Mouse (Mus musculus): ENCODE data around the gene Vamp5. TPM values are rescaled to one million over a fixed set of nuclear protein-coding genes. Genes with fewer than 3 reads are reported as not detected.

Vamp5 gene
- polyA plus RNA-seq, 1 experiment from 2014 or later: 12.0 TPM

DNA sequence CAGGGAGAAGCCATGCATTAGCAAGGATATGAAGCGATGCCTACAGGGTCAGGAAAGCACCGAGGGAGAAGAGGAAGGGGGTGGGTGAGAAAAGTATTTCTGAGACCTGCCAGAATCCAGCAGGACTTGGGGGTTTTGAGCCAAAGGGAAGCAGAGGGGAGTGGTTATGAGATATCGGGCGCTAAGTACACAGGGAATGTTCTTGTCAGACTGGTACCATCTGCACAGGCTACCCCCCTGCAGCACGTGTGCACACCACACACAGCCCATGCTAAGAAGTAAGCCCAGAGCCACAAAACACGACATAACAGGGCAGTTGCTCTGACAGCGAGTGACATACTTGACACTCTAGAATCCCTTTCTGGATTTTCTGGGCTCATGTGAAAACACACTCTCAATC, 6.1 kb downstream of the Vamp5 start:
- WGBS: 76% methylated on average over 7 of the region's 7 CpGs
- no peaks in the 10 kb centered on the region for H3K4me1 ChIP-seq (ENCODE audit: control insufficient read depth, insufficient read depth, low read length)
- H3K4me2 ChIP-seq (ENCODE audit: low read length): no peak overlapping the region
- H3K9ac ChIP-seq (ENCODE audit: low read depth, low read length): no peak overlapping the region
- H3K4me3 ChIP-seq (ENCODE audit: low read depth, low read length): no peak overlapping the region
- H3K27me3 ChIP-seq (ENCODE audit: control insufficient read depth, insufficient read depth, low read depth, low read length): peaks cover 2% of the 10 kb centered on the region; the same call in 1 of the 2 replicates
- no peak for ATAC-seq
- no peaks in the 10 kb centered on the region for H3K9me3 ChIP-seq (replicated peaks; ENCODE audit: control insufficient read depth, low read length, poor library complexity, severe bottlenecking)
- H3K36me3 ChIP-seq (ENCODE audit: control insufficient read depth, insufficient read depth, low read length): no peaks in the 10 kb centered on the region
- no peak overlapping the region for H3K27ac ChIP-seq (ENCODE audit: low read length)

DNA sequence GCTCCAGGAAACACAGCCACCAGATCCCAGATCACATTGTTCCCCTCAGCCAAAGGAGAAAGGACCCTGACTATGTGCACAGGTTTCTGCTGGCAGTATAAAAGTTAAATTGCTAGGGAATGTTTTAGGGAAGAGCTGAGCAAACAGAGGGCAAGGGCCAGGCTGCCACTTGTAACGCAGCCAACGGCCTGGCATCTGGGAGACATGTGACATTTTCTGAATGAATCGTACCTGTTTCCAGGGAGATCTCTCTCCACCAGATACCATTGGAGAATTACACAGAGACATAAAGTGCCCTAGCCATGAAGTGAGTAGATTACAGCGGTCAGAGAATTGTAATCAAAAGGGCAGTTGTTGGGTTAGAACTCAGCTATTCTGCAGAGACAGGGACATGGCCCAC, 7.1 kb downstream of the Vamp5 start:
- no peak for ATAC-seq
- 82% methylated on average over 4 of the region's 4 CpGs for WGBS
- no peak overlapping the region for H3K4me3 ChIP-seq (ENCODE audit: low read depth, low read length)
- H3K27ac ChIP-seq (ENCODE audit: low read length): no peak overlapping the region
- H3K36me3 ChIP-seq (ENCODE audit: control insufficient read depth, insufficient read depth, low read length): no peaks in the 10 kb centered on the region
- H3K27me3 ChIP-seq (ENCODE audit: control insufficient read depth, insufficient read depth, low read depth, low read length): no peaks in the 10 kb centered on the region
- H3K4me2 ChIP-seq (ENCODE audit: low read length): no peak overlapping the region
- no peaks in the 10 kb centered on the region for H3K4me1 ChIP-seq (ENCODE audit: control insufficient read depth, insufficient read depth, low read length)
- no peak overlapping the region for H3K9ac ChIP-seq (ENCODE audit: low read depth, low read length)
- no peaks in the 10 kb centered on the region for H3K9me3 ChIP-seq (replicated peaks; ENCODE audit: control insufficient read depth, low read length, poor library complexity, severe bottlenecking)

DNA sequence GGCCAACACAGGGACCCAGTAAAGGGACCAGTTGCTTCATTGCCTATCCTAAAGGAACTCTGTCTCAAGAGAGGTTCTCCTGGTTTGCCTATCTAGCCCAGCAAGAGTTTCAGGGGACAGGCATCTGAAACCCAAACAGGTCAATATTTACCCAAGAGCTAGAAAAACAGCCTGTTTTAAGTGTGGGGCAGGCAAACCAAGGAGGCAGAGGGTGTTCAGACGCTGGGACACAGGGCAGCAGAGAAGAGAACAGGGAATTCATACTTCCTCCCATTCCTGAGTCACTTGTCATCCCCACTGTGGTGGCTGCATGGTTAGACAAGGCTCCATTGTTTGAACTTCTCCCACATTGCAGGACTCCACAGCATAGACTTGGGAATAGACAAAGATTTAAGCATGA, 8.7 kb downstream of the Vamp5 start:
- Histone ChIP-seq H3K27ac (ENCODE audit: low read length) (no peak overlapping the region), H3K4me3 (ENCODE audit: low read depth, low read length) (no peak overlapping the region), H3K27me3 (ENCODE audit: control insufficient read depth, insufficient read depth, low read depth, low read length) (no peaks in the 10 kb centered on the region), H3K36me3 (ENCODE audit: control insufficient read depth, insufficient read depth, low read length) (no peaks in the 10 kb centered on the region), H3K4me2 (ENCODE audit: low read length) (no peak overlapping the region), H3K9me3 (replicated peaks; ENCODE audit: control insufficient read depth, low read length, poor library complexity, severe bottlenecking) (no peaks in the 10 kb centered on the region), H3K4me1 (ENCODE audit: control insufficient read depth, insufficient read depth, low read length) (no peaks in the 10 kb centered on the region), H3K9ac (ENCODE audit: low read depth, low read length) (no peak overlapping the region)
- ATAC-seq: no peak
- 40% methylated on average over 1 of the region's 1 CpGs for WGBS

DNA sequence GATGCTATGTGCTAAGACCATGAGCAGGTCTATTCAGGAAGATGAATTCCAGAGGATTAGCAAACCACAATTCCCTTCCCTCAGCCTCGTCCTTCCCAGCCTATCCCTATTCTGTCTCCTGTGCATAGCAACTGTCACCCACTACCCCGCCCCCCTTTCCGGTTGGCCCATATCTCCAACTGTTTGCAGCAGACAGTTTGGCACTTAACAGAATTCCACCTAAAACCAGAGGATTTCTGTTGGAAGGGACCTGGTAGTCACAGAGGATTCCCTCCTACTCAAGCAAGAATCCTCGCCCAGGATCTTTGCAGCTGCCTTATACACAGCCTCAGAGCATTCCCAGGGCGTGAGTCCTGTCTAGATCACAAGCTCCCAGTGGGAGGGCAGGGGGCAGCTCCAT, 9.1 kb downstream of the Vamp5 start:
- Histone ChIP-seq H3K27ac (ENCODE audit: low read length) (no peak overlapping the region), H3K9me3 (replicated peaks; ENCODE audit: control insufficient read depth, low read length, poor library complexity, severe bottlenecking) (no peaks in the 10 kb centered on the region), H3K27me3 (ENCODE audit: control insufficient read depth, insufficient read depth, low read depth, low read length) (no peaks in the 10 kb centered on the region), H3K36me3 (ENCODE audit: control insufficient read depth, insufficient read depth, low read length) (no peaks in the 10 kb centered on the region), H3K4me3 (ENCODE audit: low read depth, low read length) (no peak overlapping the region), H3K9ac (ENCODE audit: low read depth, low read length) (no peak overlapping the region), H3K4me2 (ENCODE audit: low read length) (no peak overlapping the region), H3K4me1 (ENCODE audit: control insufficient read depth, insufficient read depth, low read length) (no peaks in the 10 kb centered on the region)
- ATAC-seq: no peak
- 56% methylated on average over 4 of the region's 5 CpGs for WGBS

DNA sequence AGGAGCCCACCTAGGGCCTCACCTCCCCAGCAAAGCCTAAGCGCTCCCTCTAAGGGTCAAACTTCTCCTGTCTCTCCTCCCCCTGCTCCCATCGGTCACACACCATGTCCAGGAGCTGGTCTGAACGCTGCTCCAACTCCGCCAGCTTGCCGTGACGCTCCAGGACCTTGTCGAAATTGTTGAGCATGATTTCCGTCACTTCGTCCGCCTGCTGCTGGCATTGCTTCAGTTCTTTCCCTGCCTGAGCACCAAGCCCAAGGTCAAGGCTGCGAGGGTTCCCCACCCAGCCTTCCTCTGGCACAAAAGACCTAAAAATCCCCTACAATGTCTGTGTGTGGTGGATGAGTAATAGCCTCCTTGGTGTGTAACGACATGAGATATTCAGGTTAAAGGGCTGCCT, 10.2 kb downstream of the Vamp5 start:
- H3K4me2 ChIP-seq (ENCODE audit: low read length): no peak overlapping the region
- no peak for ATAC-seq
- no peaks in the 10 kb centered on the region for H3K27me3 ChIP-seq (ENCODE audit: control insufficient read depth, insufficient read depth, low read depth, low read length)
- H3K4me3 ChIP-seq (ENCODE audit: low read depth, low read length): no peak overlapping the region
- 85% methylated on average over 12 of the region's 12 CpGs for WGBS
- H3K4me1 ChIP-seq (ENCODE audit: control insufficient read depth, insufficient read depth, low read length): no peaks in the 10 kb centered on the region
- no peaks in the 10 kb centered on the region for H3K36me3 ChIP-seq (ENCODE audit: control insufficient read depth, insufficient read depth, low read length)
- no peaks in the 10 kb centered on the region for H3K9me3 ChIP-seq (replicated peaks; ENCODE audit: control insufficient read depth, low read length, poor library complexity, severe bottlenecking)
- H3K9ac ChIP-seq (ENCODE audit: low read depth, low read length): no peak overlapping the region
- H3K27ac ChIP-seq (ENCODE audit: low read length): no peak overlapping the region

DNA sequence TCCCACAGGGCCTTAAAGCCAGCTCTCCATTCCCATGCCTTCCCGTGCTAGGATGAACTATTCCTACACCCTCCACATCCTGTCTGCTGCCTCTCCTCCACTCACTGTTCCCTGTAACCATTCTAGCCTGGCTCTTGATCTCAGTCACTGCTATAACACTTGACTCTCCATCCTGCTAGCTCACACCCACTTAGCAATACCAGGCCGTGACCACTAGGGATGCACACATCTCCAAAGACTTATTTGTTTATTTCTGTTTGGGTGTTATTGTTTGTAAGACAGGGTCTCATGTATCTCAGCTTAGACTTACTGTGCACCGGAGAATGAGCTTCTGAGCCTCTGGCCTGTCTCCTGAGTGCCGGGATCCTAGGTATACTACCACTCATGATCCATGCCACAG, 10.7 kb downstream of the Vamp5 start:
- H3K4me1 ChIP-seq (ENCODE audit: control insufficient read depth, insufficient read depth, low read length): no peaks in the 10 kb centered on the region
- no peaks in the 10 kb centered on the region for H3K36me3 ChIP-seq (ENCODE audit: control insufficient read depth, insufficient read depth, low read length)
- H3K4me2 ChIP-seq (ENCODE audit: low read length): no peak overlapping the region
- H3K9me3 ChIP-seq (replicated peaks; ENCODE audit: control insufficient read depth, low read length, poor library complexity, severe bottlenecking): no peaks in the 10 kb centered on the region
- H3K9ac ChIP-seq (ENCODE audit: low read depth, low read length): no peak overlapping the region
- no peaks in the 10 kb centered on the region; the same call in 1 of the 2 replicates for H3K27me3 ChIP-seq (ENCODE audit: control insufficient read depth, insufficient read depth, low read depth, low read length)
- no peak for ATAC-seq
- no peak overlapping the region for H3K27ac ChIP-seq (ENCODE audit: low read length)
- WGBS: 92% methylated on average over 4 of the region's 4 CpGs
- no peak overlapping the region for H3K4me3 ChIP-seq (ENCODE audit: low read depth, low read length)

DNA sequence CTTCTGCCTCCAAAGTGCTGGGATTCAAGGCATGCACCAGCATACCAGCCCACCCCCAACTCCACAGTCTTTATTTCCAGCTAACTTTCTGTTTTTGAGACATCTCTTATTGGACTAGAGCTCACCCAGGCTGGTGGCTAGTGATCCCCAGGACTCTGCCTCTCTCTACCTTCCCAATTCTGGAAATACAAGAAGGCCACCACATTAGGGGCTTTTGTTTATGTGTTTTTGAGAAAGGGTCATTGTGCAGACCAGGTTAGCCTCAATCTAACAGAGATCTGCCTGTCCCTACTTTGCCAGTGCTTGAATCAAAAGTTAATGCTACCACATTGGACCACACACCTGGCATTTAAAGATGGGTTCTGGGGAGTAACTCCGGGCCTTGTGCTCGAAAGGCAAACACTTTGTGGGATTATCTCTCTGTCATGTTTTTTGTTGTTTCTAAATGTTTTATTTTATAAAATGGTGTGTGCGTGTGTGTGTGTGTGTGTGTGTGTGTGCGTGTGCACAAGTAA, 12.8 kb downstream of the Vamp5 start:
- Histone ChIP-seq H3K4me3 (ENCODE audit: low read depth, low read length) (no peak overlapping the region), H3K27me3 (ENCODE audit: control insufficient read depth, insufficient read depth, low read depth, low read length) (no peaks in the 10 kb centered on the region; the same call in 1 of the 2 replicates), H3K9me3 (replicated peaks; ENCODE audit: control insufficient read depth, low read length, poor library complexity, severe bottlenecking) (no peaks in the 10 kb centered on the region), H3K27ac (ENCODE audit: low read length) (no peak overlapping the region), H3K9ac (ENCODE audit: low read depth, low read length) (no peak overlapping the region), H3K4me2 (ENCODE audit: low read length) (no peak overlapping the region), H3K4me1 (ENCODE audit: control insufficient read depth, insufficient read depth, low read length) (peaks cover 4% of the 10 kb centered on the region; the same call in 1 of the 2 replicates), H3K36me3 (ENCODE audit: control insufficient read depth, insufficient read depth, low read length) (no peaks in the 10 kb centered on the region)
- 69% methylated on average over 4 of the region's 4 CpGs for WGBS
- no peak for ATAC-seq

DNA sequence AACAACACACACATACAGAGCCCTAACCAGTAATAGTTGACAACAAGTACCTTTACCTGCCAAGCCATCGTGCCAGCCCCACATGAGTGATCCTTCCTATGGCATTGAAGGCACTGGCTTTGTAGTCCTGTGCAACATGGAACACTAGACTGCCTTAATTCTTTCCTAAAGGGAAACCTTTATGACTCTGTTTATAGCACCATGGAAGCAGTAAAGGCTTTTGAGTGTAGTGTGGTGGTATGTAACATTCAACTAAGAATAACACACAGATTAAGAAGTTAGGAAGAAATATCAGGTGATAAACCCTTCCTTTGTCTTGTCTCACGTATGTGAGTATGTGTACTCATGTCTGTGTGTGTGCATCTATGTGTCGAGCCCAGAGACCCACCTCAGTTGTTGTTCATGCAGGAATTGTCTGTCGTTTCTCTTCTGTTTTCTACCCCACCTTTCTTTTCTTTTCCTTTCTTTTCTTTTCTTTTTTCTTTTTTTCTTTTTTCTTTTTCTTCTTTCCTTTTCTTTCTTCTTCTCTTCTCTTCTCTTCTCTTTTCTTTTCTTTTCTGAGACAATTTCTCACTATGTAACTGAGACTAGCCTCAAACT, 13.3 kb downstream of the Vamp5 start, which contains the start of gene Rnf181:
Gene Rnf181 (minus strand): TSS at position 113 of the 600 bp plus-strand sequence.
- H3K4me1 ChIP-seq (ENCODE audit: control insufficient read depth, insufficient read depth, low read length): peaks cover 4% of the 10 kb centered on the region; the same call in 1 of the 2 replicates
- H3K4me3 ChIP-seq (ENCODE audit: low read depth, low read length): no peak within 1 kb of the TSS
- H3K9me3 ChIP-seq (replicated peaks; ENCODE audit: control insufficient read depth, low read length, poor library complexity, severe bottlenecking): no peaks in the 10 kb centered on the region
- 81% methylated on average over 4 of the region's 4 CpGs for WGBS
- no peak for ATAC-seq
- no peaks in the 10 kb centered on the region; the same call in 1 of the 2 replicates for H3K27me3 ChIP-seq (ENCODE audit: control insufficient read depth, insufficient read depth, low read depth, low read length)
- H3K27ac ChIP-seq (ENCODE audit: low read length): no peak within 1 kb of the TSS
- no peak within 1 kb of the TSS for H3K4me2 ChIP-seq (ENCODE audit: low read length)
- no peaks in the 10 kb centered on the region for H3K36me3 ChIP-seq (ENCODE audit: control insufficient read depth, insufficient read depth, low read length)
- no peak within 1 kb of the TSS for H3K9ac ChIP-seq (ENCODE audit: low read depth, low read length)

DNA sequence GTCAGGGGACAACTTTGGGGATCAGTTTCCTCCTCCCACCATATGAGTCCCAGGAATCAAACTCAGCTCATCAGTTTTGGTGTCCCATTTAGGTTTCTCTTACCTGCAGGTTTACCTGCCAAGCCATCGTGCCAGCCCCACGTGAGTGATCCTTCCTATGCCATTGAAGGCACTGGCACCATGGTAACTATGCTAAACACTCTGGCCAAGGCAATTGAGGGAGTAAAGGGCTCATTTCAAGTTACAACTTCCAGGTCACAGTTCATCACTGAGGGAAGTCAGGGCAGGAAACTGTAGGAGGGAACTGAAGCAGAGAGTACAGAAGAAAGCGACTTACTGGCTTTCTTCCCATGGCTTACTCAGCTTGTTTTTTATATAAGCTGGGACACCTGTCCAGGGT, 14.0 kb downstream of the Vamp5 start:
- Histone ChIP-seq H3K27me3 (ENCODE audit: control insufficient read depth, insufficient read depth, low read depth, low read length) (no peaks in the 10 kb centered on the region; the same call in 1 of the 2 replicates), H3K4me2 (ENCODE audit: low read length) (no peak overlapping the region), H3K4me3 (ENCODE audit: low read depth, low read length) (no peak overlapping the region), H3K9me3 (replicated peaks; ENCODE audit: control insufficient read depth, low read length, poor library complexity, severe bottlenecking) (no peaks in the 10 kb centered on the region), H3K4me1 (ENCODE audit: control insufficient read depth, insufficient read depth, low read length) (peaks cover 8% of the 10 kb centered on the region), H3K27ac (ENCODE audit: low read length) (no peak overlapping the region), H3K36me3 (ENCODE audit: control insufficient read depth, insufficient read depth, low read length) (no peaks in the 10 kb centered on the region), H3K9ac (ENCODE audit: low read depth, low read length) (no peak overlapping the region)
- ATAC-seq: no peak
- WGBS: 58% methylated on average over 3 of the region's 3 CpGs

Measured in midbrain, embryonic 16.5 days (tissue).